Mouse (Mus musculus) kidney, adult 9 months (tissue): ENCODE measurements around the gene Baz1a.

Source experiments
- DNase-seq: peaks from one replicate; pipeline ENCODE4 v3.0.0; 2022

Baz1a gene

DNA sequence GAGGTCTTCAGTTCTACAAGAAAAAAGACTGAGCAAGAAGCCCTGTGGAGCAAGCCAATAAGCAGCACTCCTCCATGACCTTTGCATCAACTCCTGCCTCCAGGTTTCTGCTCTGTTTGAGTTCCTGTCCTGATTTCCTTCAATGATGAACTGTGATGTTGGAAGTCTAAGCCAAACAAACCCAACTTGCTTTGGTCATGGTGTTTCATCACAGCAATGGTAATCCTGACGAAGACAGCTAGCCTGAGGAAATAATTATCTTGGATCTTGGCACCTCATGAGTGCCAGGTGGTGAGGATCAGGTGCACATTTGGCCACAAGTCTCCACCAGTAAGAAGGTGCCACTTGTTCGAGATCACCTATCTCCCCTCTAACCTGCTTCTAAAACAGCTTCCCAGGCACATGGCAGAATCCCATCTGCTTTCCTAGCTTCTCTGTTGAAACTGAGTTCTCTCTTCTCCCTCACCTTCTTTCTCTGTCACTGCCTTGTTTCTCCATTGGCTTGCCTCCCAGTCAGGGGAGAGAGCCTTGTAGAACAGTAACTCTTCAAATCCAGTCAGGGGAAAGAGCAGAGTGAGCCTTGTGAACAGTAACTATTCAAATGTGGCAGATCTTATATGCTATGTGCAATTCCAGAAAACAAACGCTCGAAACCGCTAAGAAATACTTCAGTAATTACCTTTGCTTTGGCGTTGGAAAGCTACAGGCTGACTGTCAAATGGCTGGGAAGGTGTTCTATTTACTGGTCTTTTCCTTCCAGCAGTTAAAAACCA is at the start of gene Baz1a:
Gene Baz1a (minus strand): TSS at position 723 of the 773 bp plus-strand sequence.
- DNase-seq, result peak; percentile 39

DNA sequence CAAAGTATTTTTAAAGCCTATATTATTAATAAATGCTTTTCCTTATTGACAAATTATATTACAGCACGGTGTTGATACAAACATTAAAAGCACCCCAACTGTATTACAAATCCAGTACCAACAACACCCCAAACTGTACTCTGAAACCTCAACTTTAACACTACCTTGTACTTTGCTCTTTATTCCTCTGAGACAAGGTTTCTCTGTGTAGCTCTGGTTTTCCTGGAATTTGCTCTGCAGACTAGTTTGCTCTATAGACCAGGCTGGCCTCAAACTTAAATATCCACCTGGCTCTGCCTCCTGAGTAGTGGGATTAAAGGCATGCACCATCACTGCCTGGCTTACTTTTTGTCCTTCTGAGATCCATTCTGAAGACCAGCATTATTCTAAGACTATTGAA is 48.0 kb upstream of the Baz1a start:
- peak; percentile 43 for DNase-seq

DNA sequence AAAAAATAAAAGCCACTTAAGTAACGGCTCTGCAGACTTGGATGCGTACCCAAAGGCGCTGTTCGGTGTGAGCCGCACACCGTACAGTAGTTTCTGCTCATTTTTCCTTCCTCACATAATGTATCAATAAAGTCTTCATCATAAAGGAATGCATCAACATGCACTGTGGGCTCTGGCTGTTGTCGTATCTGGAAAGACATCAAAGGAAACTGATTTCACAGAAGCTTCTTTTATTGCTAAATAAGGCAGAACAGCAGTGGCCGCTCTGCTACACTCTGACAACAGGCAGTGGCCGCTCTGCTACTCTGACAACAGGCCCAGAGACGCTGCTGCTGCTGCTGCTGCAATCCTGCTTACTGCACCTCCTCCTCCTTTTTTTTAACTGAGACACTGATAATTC is 46.9 kb upstream of the Baz1a start:
- DNase-seq, result no peak

DNA sequence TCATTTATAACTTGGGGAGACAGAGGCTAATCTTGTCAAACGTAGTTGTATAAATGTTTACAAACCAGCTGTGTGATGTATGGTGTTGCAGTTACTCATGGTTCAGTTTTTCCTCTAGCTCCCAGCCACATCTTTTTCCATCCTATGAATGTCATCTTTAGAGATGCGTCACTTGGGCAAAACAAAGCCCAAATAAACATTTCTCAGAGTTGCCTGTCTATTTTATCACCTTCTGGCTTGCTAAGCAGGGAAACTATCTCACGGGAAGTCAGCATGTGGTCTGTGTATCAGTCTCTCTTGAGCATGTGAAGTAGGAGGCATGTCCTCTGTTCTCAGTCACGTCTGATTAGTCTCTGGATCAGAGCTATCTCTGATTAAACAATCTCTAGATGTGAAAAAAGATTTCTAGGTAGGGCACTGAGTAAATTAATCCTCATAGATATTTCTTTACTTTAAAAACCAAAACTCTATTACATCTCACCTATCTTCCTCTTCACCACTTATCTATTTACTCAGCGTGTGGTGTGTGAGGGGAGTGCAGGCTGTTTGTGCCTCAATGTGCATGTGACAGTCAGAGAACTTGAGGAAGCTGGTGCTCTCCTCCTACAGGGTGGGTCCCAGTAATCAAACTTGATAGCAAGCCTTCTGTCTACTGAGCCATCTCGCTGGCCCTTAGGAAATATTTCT is 46.2 kb upstream of the Baz1a start:
- no peak for DNase-seq

DNA sequence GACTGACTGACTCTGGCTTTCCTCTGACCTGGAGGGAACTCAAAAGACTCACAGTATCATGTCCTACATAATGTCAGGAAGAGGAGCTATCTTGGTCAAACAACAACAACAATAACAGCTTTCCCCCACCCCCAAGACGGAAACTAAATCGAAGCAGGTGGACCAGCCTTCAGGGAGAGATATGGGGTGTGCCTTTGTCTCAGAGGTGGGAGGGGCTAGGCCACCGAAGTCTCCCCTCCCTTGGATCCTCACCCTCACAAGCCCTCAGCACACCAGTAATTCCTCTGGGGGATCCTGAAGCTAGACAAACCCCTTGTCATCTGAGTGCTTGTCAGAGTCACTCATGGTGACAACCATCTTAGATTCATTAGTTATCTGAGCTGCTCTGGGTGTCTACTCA is 45.7 kb upstream of the Baz1a start:
- DNase-seq, result no peak

DNA sequence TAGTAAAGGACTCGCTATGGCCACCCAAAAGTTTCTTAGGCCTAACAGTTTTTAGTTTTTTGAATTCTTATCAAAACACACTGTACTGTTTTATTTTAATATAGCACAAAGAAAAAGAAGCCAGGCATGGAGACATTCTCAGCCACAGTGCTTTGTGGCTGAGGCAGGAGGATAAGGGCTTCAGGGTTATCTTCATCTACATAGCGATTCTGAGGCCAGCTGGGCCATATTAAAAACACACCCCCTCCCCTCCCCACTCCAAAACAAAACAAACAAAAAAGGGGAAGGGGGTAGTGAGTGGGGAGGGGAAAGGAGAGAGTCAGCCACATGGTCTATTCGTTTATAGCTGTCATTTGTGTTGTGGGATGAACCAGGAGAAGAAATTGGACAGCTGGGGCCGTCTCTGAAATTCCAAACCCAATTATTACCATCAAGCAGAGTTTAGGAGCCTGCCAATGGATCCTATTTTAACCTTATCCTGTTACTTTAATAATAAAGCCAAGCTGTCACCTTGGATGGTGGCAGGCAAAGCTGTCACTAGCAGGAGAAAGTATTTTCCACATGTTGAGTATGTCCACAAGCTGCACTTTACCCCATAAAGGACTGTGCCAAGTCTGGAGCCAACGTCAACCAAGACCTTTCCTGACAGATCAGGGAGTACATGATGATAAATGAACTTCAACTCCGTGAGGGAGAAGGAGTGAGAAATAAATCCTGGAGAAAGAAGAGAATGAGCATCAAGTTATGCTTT is 44.9 kb upstream of the Baz1a start:
- peak; percentile 67 for DNase-seq

DNA sequence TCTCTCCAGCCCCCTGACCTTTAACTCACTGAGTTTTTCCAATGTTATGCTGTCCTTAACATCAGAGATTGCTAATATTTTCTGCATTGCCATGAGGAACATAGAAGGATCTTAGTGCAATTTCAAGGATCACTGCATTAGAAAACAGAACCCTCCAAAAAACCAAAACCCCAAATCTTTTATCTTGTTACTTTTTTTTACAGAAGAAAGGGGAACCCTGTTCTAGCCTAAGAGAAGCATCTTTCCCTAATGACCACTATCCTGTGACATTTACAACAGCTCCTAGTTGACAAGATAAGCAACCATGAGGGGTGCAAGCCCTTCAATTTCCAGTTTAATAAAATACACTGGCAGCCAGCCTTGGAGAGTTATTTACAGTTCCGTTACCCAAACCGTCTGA is 42.6 kb upstream of the Baz1a start:
- DNase-seq, result no peak

DNA sequence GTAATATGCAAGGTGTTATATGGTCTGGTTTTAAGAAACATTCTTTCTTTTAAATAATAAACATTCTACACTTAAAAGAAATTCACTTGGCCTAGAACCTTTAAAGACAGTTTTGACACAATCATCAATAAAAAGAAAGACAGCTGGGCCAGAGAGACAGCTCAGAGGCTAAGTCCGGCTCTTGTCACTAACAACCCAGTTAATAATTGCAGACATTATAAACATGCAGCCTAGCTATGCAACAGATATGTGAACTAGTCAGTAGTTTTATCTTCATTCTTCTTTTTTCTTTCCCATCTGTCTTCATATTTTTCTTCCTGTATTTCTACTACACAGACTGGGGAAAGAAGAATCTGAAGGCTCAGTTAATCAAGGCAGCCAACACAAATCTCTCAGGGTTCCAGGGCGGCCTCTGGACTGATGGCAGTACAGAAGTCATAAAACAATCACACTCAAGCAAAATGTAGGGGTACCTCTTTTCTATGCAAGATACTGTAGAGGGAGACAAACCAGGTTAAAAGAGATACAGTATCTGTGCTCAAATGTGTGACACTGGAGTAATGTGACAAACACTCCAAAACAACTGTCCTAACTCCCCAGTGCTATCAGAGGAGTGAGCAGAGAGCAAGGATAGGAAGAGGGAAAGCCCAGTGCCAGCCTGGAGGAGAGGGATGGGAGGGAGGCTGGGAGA is 40.5 kb upstream of the Baz1a start:
- no peak for DNase-seq

DNA sequence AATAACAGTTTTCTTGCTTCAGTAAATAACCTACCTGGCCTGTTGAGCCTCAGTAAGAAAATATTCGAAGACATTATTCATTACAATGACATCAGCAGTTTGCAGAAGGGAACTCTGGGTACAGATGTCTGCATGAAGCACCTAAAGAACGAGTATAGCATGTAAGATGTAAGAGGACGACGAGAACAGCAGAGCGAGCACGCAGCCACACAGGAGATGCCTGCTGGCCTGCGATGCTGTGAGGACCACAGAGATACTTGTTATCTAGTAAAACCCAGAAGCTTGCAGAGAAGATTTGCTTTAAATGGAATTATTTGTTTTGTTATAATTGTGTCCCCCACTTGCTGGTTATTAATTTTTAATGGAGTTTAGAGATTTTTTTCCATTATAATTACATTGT is 39.1 kb upstream of the Baz1a start:
- DNase-seq, result no peak

DNA sequence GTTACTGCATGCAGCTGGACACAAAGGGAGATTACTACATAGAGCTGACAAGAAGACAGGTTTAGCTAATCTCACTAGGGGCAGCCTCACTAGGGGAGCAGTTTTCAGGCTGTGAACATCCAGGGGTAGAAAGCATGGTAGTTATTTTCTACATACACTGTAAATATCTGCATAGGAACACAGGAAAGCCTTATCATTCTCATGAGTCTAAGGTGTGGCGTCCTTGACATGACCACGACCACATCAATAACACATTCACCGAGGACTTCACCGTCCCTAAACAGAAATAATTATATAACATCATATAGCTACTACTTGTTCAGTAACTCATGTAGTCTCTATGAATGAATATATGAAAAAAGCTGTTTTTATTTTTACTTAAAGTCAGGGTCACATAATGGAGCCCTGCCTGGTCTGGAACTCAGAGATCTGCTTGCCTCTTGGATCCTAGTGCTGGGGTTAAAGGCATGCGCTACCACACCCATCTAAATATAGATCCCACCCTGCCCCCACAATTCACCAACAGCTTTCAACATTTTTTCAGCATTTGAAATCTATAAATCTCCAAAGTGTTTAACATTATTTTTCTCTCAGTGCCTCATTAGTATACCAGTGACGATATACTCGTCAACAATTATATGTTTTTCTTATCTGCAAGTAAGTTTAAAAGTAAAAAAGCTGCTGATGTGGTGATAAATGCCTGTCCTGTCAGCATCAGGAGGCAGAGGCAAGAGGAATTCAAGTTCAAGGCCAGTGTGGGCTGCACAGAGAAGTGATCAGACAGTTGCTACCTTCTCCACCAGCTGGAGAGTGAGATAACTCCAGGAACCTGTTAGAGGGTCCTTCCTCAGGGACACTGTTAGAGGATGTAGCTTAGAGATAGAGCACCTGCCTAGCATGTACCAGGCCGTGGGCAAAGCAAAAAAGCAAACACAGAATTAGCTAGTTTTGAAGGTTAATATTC is 37.3 kb upstream of the Baz1a start:
- no peak for DNase-seq

DNA sequence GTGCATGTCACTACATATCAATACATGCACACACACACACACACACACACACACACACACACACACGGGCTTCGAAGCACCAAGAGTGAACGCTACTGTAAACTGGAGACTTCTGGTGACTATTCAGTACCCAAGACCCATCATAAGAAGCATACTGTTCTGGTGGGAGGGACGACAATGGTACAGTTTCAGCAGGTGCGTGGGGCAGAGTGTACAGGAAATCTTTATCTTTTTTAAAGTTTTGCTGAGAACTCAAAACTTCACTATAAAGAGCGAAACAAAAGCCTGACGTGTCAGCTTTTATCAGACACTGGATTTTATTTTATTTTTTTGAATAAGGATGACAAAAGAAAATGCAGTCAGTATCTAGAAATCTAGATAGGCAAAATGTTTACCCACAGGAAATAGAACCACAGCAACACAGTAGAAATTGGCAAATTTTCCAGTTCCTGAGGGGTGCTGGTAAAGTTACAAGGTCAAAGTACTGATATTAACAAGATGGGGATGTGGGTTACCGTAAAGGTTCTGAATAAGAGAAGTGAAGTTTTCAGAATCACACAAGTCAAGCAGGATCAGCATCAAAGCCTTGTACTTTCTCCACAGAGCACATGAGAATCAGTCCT is 35.7 kb upstream of the Baz1a start:
- no peak for DNase-seq

DNA sequence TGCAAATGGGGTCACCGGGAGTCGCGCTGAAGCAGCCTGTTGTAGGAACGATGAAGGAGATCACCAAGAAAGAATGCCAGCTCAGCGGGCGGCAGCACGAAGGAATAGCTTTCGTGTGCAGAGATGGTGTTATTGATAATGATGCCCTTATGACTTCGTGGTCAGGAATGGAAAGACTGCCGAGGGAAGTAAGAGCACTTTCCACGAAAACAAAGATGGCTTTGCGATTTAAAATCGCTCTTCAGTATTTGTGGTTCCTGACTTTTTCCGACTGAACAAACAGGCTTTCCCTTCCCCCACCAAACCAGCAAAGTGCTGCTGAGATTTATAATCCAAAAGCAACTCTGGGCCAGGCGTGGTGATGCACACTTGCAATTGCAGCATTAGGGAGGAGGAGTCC is 26.9 kb upstream of the Baz1a start:
- DNase-seq, result no peak

DNA sequence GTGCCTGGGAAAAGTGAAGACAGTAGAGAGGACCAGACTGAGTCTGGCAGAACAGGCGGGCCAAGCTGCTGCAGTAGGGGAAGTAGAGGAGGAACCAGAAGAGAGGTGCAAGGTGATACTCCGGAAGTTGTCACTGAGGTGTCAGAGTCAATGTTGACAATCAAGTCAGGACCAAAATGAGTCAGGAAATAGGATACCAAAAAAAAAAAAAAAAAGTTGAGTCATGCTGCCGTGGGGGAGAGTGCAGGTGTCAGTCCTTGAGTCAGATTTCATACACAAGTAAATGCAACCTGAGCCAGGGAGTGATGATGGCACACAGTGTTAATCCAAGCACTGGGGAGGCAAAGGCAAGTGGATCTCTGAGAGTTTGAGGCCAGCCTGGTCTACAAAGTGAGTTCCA is 12.9 kb upstream of the Baz1a start:
- DNase-seq, result no peak

DNA sequence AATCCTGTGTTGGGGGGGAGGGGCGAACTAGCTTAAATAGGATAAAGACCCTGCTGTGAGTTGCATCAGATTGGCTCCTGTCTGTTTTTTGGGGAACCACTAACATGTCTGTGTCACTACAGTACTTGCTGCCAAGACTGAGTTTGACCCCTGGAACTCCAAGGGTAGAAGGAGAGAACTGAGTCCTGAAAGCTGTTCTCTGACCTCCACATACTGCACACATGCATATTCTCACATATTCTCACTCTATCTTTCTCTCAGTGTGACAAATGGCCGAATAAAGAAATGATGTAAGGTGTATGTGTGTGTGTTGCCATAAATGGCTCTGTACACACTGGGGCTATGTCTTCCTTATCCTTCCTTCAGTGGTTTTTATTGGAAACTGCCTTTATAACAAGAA is 9.1 kb upstream of the Baz1a start:
- no peak for DNase-seq

DNA sequence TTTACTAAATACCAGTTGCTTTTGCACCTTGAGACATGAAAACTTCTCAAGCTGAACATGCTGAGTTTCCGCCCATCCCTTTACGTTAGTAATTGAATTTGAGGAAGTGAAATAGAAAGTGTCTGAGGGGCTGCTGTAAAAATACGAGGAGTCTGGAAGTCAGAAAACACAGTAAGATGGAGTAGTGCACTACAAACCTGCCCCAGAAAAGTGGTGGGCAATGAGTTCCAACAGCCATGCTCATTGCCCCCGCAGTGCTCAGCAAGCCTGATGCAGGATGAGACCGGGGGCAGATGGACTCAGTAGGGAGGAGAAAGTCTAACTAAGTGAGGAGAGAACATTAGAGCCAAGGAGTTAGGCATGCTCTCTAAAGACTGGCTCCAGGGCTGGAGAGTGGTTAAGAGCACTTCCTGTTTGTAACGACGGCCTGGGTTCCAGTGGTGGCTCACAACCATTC is 5.3 kb upstream of the Baz1a start:
- DNase-seq, result no peak

DNA sequence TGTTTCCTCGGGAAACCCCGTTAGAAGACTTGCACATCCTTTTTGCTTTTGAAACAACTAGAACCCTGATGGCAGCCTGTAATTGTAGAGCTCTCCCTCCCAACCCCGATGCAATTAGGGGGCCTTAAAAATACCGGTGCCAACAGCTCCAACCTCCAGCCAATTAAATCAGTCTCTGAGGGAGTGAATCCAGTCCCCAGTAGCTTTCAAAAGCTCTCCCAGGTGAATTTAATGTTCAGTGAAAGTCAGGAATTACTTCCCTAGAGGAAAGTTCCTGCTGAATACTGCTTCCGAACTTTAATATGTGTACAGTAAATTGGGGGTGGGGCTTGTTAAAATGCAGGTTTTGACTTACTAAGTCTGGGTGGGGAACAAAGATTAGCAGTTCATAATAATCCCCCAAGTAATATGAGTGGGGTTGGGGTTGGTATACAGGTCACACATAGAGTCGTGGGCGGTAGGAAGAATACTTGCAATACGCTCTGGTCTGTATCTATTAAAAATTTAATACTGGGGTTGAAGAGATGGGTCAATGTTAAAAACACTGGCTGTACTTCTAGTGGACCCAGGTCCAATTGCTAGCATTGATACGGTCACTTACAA is 3.1 kb upstream of the Baz1a start:
- no peak for DNase-seq

DNA sequence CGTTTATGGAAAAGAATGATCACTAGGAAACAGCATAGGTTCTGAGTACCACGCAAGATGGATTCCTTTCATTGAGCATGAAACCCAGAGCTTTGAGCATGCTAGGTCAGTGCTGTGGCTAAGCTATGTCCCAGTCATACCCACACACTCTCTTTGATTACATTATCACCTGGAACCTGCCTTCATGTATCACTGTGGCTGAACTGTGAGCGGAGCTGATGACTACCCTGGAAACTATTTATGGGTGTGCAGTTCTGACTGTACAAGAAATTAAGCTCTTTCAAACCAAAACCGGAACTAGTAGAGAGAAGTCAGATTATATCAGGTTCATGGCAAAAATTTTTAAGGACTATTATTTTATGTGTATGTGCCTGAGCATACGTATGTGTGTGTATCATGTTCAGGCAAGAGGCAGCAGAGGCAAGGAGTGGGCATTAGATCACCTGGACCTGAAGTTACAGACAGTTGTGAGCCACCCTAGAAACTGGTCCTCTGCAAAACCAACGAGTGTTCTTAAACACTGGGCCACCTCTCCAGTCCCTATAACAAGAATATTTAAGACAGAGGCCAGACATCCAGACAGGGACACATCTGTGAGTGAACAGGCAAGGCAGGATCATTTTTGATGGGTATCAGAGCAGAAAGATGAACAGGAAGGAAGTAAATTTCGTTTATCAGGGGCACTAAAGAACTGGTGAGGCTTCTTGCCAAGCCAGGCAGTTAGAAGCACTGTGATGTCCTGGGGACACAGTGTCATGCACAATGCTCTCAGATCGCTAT is 2.4 kb upstream of the Baz1a start:
- no peak for DNase-seq

DNA sequence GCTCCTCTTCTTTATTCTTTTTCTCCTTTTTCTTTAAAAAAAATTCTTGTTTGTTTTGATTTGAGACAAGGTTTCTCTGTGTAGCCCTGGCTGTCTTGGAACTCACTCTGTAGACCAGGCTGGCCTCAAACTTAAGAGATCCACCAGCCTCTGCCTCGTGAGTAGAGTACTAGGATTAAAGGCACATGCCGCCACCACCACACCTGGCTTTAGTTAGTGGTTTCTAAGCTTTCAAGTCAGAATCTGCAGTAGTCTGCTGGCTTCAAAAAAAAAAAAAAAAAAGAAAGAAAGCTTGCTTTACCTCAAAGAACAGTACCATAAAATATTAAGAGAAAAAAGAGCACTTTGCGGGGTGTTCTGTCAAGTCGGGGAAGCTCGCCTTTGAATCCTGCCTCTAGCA is 1.3 kb upstream of the Baz1a start:
- no peak for DNase-seq

DNA sequence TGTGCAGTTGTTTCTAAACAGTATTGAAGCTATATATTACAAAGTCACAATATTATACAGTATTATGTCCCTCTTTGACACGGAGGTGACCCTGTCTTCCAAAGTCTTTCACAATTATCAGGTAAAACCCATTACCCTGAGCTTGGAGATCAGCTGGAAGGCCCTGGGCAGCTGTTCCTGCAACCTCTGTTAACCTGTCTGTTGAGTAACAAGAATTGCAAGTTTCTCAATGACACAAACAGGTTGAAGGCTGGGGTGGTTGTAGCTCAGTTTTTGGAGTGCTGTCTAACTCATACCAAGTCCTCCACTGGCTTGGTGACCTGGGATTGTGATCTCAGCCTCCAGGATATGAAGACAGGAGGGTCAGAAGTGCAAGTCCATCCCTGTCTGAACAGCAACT is 1.1 kb downstream of the Baz1a start:
- no peak for DNase-seq

DNA sequence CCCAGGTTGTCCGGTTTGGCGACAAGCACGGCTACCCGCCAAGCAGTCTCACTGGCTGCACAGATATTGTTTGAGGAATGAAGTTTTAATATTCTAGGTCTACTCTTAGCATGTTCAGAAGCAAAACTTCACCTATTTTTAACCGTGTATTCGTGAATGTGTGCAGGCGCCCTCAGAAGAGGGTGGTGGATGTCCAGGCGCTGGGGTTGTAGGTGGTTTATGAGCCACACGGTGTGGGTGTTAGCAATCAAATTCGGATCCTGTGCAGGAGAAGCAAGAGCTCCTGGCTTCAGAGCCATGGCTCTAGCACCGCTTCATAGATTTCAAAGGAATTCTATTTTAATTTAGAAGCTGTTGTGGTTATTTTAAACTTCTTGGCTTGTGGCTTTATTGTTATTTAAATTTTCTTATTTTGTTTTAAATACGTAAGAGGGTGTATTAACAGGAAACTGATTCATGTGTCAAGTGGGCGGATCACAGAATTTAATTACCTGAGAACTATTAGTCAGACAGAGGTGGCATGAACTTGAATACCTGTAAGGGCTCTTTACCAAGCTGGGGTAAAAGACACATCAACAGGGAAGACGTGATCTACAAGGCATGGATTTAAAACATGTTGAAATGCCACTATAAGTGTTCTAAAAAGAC is 6.7 kb downstream of the Baz1a start:
- no peak for DNase-seq
